Mouse (Mus musculus): ENCODE data around the gene Sos1. TPM values are rescaled to one million over a fixed set of nuclear protein-coding genes. Genes with fewer than 3 reads are reported as not detected.

Gene Sos1
- total RNA-seq (2021), result 10 to 100 TPM; 16.7 to 18.4 TPM
- long read RNA-seq, experiment 1, full-length matches to known transcripts, result 2 of 6 reads
- long read RNA-seq, experiment 1, partial matches to known transcripts, result 2 of 6 reads
- long read RNA-seq, experiment 1, other reads (novel, unspliced or antisense), result 2 of 6 reads
- long read RNA-seq, experiment 2, full-length matches to known transcripts, result 6 of 9 reads
- long read RNA-seq, experiment 2, partial matches to known transcripts, result 2 of 9 reads
- long read RNA-seq, experiment 2, other reads (novel, unspliced or antisense), result 1 of 9 reads

DNA sequence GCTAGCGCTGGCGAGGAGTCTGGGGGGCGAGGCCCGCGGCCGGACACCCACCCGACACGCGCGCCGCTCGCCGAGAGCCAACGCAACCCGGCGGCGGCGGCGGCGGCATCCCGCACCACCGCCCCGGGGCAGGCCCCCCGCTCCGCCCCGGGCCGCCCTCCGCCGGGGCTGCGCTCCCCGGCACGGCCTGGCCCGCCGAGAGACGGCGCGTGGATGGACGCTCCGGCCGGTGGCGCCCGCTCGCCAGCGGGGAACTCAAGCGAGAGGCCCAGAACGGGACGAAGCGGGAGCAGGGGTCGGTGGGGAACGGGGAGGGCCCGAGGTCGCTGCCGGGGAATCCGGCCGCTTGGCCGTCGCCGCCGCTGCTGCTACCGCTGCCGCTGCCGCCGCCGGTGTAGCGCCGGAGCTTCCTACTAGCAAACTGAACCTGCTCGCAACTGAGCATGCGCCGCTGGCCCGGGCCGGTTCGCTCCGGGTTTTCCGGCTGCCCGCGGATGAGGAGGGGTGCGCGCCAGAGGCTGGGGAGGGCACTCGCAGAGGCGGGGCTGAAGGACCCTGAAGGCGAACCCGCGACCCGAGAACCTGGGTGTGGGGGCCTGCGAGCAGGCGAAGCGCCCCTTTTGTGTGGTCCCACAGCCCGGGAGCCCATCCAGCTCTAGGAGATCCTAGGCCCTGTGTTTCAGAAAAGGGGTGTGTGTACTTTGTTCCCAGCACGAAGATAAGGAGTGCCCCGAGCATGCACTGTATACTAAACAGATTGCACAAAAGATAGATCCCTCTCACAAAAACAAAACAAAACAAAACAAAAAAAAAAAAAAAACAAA is at the start of gene Sos1:
Gene Sos1 (minus strand): TSS at position 423 of the 824 bp plus-strand sequence.
- peak; percentile 98 for DNase-seq (ENCODE audit: low spot score in 2 of 2)

DNA sequence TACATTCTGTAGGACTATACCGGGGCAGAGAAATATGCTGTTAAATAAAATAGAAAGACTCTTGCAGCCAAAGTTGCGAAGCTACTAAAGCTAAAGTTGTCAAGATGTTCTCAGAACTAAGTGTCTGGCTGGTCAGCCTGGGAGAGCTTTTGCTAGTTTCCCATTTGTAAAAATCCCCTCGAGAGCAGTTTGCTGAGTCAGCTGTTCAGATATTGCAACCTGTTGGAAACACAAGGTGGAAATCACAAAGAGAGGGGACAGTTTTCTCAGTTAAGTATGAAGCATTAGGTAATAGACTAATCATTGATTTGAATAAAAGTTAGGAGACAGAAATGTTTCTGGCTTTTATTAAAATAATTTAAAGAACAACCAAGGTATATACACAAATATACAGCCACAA is 43.0 kb upstream of the Sos1 start:
- no peak for DNase-seq (ENCODE audit: low spot score in 2 of 2)

DNA sequence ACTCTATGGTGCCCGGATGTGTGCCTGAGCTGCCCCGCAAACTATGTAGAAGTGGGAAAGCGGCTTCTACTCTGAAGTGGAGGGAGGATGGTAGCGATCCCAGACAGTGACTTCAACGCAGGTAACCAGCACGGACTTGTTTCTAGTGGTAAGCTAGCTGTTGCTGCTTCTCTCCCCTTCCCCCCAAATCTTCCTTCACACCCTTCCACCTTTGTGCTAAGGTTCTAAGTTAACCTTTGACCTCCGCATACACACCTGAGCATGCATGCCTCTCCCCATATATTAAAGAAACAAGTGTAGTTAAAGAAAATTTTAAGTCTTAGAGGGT is 41.9 kb upstream of the Sos1 start:
- no peak for DNase-seq (ENCODE audit: low spot score in 2 of 2)

DNA sequence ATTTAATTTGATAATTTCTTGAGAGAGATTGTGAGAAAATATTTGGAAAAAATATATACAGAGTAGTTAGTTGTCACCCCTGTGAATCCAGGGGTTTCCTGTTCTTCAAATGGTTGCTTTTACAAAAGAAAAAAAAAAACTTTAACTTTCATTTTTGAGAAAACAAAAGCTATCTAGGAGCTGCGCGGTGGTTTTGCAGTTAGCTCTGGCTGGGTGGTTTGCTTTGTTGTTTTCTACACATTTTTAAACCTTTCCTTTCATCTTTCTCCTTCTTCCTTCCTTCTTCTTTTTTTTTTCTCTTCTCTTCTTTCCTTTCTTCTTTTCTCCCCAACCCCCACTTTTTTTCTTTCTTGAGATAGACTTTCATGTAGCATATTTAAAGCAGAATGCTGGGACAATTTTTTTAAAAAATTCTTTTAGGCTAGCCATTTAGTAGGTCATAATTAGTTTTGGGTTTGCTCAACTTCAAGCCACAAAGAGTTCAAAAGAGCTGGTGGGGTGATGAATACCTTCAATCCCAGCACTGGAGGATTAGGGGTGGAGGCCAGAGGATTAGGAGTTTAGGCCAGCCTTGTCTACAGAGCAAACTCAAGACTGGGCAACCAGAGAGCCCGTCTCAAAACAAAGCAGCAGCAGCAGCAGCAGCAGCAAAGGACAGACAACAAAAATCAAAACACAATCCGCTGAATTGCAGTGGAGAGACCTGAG is 41.4 kb upstream of the Sos1 start:
- DNase-seq (ENCODE audit: low spot score in 2 of 2), result no peak

DNA sequence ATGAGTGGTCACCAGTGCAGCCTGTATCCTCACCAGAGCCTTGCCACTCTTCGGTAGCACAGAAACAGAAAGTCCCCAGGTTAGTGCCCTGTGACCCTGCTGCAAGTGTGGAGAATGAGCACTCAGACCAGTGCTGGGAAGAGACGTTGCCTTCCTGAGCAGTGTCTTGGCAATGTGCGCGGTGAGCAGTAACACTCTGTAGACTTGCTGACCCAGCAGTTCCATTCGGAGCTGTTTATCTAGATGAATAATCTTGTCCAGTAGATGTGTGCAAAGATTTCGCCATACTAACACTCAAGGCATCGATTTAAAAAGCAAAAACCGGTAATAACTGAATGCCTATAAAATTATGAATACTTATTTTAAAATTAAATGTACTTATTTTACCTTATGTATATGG is 40.3 kb upstream of the Sos1 start:
- DNase-seq (ENCODE audit: low spot score in 2 of 2), result no peak

DNA sequence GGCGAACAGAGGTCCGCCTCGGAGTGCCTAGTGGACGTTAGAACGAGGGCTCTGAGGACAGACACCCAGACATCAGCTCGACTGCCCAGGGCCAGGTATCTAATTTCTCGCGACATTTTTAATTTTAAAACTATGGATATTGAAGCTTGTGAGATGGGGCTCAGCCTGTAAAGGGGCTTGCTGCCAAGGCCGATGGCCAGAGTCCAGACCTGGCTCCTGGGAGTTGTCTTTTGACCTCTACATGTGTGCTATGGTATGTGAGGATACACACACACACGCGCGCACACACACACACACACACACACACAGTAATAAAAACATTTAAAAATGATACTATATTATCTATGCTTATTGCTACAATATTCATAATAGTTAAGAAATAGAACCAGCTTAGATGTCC is 38.6 kb upstream of the Sos1 start:
- peak in 1 of 2 experiments; percentile 28 for DNase-seq (ENCODE audit: low spot score in 2 of 2)

DNA sequence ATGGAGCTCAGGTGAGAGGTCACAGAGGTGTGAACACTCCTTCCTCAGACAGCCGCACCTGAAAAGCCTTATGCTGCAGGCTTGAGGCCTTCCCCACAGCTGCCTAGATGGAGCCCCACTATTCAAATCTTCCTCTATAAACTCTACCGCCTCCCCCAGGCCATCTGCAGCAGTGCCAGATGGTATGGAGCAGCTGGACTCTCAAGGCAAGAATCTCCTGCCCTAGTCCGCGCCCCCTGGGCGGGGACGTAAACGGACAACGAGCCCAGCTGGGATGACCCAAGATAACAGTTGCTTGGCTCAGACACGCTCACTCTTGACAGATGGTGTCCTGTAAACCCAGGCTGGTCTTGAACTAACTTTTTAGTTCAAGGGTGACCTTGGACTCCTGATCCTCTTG is 37.0 kb upstream of the Sos1 start:
- no peak for DNase-seq (ENCODE audit: low spot score in 2 of 2)

DNA sequence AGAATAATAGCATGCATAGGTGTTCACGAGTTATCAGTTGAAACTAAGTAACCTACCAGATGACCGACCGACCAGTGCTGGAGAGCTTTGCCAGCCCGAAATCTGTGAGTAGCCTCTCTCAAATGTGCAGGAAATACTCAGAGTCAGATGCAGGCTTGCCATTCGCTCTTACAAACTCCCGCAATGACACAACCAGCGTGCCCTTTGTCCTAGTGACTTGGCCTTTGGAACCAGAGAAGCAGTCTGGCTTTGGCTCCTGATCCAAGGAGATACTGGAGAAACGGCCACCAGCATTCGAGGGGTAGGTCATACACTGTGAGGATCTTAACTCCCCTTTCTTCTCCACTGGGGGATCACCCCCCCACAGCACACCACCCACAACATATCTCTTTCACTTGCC is 35.7 kb upstream of the Sos1 start:
- no peak for DNase-seq (ENCODE audit: low spot score in 2 of 2)

DNA sequence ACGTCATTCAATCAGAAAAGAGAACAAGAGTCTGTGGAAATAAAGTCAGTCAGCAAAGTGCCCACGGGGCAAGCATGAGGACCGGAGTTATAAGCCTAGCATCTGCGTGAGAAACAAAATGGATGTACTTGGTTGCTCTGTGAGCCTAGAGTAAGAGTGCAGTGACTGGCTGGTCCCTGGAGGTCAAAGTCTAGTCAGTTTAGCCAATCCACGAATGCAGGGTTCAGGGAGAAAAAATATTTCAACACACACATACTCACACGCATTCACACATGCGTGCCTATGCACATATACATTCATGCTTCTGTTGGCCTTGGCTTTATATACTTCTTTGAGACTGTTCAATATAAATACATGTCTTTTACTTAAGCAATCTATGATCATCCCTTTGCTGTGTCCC is 35.3 kb upstream of the Sos1 start:
- no peak for DNase-seq (ENCODE audit: low spot score in 2 of 2)

DNA sequence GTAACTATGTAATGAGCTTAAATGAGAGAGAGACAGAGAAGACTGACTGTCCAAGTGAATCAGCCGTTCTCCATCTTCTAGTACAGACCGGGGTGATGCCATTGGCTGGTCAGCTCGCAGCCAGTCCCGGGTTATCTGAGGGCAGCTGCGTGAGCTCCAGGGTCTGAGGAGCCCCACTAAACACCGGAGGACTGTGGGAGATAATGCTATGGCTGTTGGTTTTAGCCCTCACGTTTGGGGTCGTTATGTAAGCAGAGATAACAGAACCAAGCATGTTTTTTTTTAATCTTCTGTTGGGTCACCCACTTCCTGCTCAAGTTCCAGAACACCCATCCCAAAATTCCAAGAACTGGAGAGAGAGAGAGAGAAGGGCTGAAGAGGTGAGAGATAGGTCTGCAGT is 33.5 kb upstream of the Sos1 start:
- DNase-seq (ENCODE audit: low spot score in 2 of 2), result no peak

DNA sequence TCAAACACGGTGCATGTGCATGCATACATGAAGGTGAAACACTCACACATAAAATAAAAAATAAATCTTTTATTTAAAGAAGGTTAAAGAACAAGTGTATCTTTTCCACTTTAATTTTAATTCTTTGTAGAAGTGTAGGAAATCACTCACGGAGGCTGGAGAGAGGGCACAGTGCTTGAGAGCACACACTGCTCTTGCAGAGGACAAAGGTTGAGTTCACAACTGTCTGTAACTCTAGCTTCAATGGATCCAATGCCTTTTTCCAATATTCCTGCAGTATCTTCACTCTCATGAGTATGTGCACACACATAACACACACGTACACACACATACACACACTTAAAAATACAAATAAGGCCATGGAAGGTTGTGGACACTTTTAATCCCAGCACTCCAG is 30.2 kb upstream of the Sos1 start:
- DNase-seq (ENCODE audit: low spot score in 2 of 2), result no peak

DNA sequence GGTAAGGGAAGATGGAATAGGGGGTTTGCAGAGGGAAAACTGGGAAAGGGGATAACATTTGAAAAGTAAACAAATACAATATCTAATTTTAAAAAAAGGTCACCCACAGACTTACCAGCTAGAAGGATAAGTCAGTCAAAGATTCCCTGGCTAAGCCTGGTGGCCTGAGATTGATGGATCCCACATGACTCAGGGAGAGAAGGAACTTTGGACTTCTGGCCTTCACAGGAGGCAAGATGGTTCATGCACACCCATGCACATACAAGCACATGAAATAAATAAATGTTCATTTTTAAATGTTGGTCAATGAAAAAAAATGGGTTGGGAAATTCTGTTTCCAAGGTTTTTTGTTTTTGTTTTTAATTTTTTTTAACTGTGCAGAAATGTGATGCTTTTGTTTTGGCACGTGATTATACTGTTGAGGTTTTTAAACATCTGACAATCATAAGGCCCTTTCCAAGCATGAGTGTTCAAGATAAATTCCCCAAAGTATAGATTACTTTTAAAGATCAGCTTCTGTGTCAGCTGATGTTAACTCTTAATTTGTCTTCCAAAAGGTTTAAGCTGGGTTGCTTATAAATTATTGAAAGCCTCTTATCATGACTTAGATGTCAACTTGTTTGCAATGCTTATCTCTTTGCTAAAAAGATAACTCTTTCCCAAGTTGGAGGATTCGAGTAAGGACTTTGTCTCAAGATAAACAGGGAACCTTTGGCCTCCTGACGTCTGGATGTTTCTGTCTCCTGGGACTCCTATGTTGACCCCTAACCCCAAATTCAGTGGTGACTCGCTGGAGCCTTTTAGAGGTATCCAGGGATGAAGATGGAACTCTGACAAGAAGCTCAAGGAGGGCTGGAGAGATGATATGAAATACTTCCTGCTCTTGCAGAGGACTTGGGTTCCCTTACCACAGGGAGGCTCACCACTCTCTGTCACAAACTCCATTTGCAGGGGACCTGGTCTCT is 29.5 kb upstream of the Sos1 start:
- no peak for DNase-seq (ENCODE audit: low spot score in 2 of 2)

DNA sequence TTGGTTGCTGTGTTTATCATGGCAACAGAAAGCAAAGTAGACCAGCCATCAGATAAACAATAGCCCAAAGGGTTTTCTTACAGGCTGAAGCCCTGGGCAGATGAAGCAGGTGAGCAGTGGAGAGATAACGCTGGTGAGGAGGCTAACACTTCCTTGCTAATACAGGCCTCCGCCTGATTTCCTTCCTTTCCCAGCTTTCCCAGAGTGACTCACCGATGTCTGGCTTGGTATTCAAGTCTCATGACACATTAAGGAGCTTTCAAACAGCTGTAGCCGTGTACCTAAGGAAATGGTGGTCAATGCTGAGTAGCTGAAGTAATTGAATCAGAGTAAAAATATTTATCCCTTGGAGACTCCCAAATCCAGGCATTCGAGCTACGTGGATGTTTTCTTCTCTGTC is 25.5 kb upstream of the Sos1 start:
- DNase-seq (ENCODE audit: low spot score in 2 of 2), result no peak

DNA sequence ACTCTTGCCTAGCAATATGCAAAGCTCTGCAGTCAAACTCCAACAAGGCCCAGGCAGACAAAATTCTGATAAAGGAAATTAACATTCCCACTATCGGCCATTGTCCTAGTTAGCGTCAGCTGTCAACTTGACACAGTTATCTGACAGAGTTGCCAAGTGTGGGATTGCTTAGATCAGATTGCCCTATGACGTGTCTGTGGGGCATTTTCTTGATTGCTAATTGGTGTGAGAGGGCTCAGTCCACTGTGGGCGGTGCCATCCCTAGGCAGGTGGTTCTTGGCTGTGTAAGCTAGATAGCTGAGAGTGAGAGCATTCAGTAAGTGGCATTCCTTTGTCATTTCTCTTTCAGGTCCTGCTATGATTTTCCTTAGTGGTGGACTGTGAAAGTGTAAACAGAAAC is 25.1 kb upstream of the Sos1 start:
- no peak for DNase-seq (ENCODE audit: low spot score in 2 of 2)

DNA sequence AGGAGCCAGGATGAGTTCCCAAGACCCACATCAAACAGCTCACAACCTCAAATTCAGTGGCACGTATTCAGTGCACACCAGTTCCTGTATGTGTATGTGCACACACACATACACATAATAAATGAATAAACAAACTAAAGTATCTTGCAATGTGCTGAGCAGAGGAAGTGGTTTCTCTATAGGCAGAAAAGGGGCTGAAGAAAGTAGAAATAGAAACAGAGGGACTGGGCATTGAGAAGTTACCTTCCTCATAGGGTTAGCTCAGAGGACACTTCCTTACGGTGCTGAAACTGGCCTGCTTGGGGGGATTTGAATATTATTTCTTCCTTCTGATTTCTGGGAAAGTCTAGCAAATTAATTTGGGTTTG is 21.5 kb upstream of the Sos1 start:
- no peak for DNase-seq (ENCODE audit: low spot score in 2 of 2)

DNA sequence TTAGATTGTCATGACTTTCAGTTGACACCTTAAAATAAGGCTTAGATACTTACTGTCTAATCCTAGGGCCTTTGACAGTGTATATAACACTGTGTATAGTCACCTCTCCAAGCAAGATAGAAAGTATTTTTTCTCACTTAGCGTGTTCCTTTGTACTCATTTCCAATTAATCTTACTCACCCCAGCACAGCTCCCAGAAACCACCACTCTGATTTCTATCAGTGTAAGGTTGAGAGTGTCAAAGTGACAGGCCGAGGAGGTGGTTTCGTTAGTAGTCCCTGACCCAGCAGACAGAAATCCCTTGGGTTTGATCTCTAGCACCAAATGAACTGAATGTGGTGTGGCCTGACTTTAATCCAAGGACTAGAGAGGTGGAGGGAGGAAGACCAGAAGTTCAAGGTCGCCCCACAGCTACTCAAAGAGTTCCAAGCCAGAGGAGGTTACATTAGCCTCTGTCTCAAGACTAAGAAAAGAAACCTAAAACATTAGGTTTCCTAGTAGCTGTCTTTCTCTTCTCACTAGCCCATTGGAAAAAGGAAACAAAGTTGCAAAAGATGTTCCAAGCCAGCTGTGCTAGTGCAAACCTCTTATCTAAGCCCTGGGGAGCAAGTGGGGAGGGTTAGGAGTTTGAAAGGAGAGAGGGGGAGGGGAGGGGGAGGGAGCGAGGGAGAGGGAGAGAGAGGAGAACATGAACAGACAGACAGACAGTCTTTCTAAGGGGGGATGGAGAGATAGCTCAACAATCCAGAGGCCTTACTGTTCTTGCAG is 21.0 kb upstream of the Sos1 start:
- DNase-seq (ENCODE audit: low spot score in 2 of 2), result no peak

DNA sequence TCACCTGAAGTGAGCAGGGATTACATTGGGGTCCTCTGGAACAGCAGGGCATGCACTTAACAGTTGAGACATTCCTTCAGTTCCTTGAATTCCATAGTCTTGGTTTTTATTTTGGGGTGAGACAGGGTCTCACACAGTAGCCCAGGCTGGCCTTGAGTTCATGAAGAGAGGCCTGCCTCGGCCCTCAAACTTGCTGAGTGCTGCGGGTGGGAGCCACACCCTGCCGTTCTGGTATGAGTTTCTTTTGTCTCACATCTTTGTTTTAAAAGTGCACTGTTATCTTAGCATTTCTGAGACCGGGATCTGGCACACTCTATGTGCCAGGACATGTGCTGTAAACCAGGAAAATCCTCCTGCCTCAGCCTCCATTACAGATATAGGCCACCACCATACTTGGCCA is 19.8 kb upstream of the Sos1 start:
- DNase-seq (ENCODE audit: low spot score in 2 of 2), result no peak

DNA sequence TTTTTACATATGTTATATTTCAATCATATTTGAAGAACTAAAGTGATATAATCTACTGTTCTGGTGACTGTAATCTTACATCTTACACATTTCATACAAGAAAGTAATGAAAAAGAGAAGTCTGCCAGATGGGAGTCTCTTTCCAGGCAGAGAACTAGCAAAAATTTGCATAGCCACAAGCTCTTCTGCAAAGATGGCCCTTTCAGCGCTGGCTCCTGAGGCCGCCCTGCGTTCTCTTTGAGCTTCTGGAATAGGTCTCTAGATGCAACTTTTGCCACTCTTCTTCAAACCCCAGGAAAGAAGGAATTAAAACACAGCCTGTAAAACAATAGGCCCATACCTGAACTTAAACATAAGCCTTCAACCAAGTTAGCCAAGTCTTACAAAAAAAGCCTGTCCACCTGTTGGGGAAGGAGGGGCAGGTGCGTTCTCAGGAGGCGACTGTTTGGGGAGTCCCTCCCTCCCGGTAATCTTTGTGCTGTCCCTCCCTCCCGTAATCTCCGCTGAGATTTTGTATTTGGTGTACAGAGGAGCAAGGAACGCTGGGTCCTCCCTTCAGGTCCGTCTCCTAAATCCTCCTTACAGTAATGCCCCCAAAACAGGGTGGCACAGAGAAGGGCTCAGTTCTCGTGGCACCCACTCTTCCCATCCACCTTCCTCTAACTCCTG is 18.5 kb upstream of the Sos1 start:
- DNase-seq (ENCODE audit: low spot score in 2 of 2), result no peak

DNA sequence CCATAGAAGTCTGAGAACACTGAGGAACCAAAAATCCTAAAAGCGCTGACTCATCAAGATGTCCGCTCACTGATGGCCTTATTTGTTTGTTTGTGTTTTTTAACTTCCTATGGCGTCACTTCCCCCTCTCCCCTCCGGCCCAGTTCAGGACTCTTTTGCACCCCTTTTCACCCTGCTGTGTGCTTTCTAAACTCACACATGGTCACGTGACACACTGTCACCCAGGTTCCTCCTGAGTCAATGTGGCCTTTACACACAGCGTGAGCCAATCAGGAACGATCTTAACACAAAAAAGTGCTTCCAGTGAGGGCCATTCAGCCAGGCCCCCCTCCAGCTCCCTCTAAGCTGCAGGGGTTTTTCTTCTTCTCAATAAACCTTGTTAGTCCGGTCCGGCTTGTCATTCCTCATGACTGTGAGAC is 16.9 kb upstream of the Sos1 start:
- no peak for DNase-seq (ENCODE audit: low spot score in 2 of 2)

DNA sequence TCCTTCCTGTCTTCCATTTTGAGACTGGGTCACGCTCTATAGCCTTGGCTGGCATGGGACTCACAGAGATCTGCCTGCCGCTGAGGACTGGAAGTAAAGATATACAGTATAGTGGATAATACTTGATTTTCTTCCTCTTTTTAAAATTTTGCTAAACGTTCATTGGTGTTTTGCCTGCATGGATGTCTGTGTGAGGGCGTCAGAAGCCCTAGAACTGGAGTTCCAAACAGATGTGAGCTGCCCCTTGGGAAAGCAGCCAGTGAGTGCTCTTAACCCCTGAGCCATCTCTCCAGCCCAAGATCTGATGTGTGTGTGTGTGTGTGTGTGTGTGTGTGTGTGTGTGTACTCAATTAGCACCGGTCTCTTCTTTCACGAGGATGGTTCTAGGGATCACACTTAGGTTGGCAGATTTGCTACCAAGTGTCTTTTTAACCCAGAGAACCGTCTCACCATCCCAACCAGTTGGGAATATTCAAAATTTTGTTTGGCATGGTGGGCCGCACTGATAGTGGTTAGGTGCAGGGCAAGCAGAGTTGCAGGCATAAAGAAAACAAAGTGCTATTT is 16.4 kb upstream of the Sos1 start:
- DNase-seq (ENCODE audit: low spot score in 2 of 2), result no peak

Measured in gastrocnemius, postnatal 4 days (tissue).